Mouse (Mus musculus) embryonic stem cell, embryonic (primary cell): ENCODE measurements around the gene Clic4.

Source experiments
- CTCF ChIA-PET, 4 experiments: fragments of 300-600 bp in 2 of 4; fragments of 350-600 bp in 2 of 4; sonication (Branson Sonifier 250); formaldehyde crosslinking; loops; one replicate each; lab custom pipeline; 2022; ENCODE audit warnings: inconsistent platforms in 2 of 4; lab: Charles Lee
- POLR2A ChIA-PET, 4 experiments: fragments of 300-600 bp in 2 of 4; fragments of 350-600 bp in 2 of 4; sonication (Branson Sonifier 250); formaldehyde crosslinking; loops; one replicate each; lab custom pipeline; 2022; ENCODE audit warnings: antibody characterized with exemption in 4 of 4, inconsistent platforms in 1 of 4; lab: Charles Lee

The Clic4 gene

GRCm38 (mm10) chr4:135272640-135273306 lies at the start of gene Clic4:
Clic4 (minus strand) TSS chr4:135272814.
- CTCF ChIA-PET: interaction anchor here (0.5 to 1.3 kb wide), 22 partner anchors 9 to 1535 kb away, joined by 3 to 7 read pairs (median 4); no protein-coding TSS in a partner anchor
- POLR2A ChIA-PET: interaction anchor here (0.6 to 10.0 kb wide), 102 partner anchors 9 to 1204 kb away, joined by 3 to 182 read pairs (median 5); partner anchors contain the start of genes Rsrp1 (in 2 of the 4), Srrm1 (in 2 of the 4) and Rcan3 (in 1 of the 4)

- ChIA-PET POLR2A (interaction anchor here (0.5 to 32.5 kb wide), 25 partner anchors 8 to 1276 kb away, joined by 3 to 963 read pairs (median 4); partner anchors contain the start of gene Clic4 (in 2 of the 4)), CTCF (interaction anchor here (0.5 to 3.6 kb wide), 47 partner anchors 8 to 636 kb away, joined by 3 to 49 read pairs (median 4); partner anchors contain the start of genes Clic4 (in 3 of the 4), Nipal3 (in 1 of the 4) and Stpg1 (in 1 of the 4))
Measured at GRCm38 (mm10) chr4:135317966-135318365, 45.4 kb upstream of the Clic4 start.

- CTCF ChIA-PET: interaction anchor here (0.5 to 3.6 kb wide), 39 partner anchors 8 to 637 kb away, joined by 3 to 49 read pairs (median 4); partner anchors contain the start of gene Clic4 (in 3 of the 4)
- POLR2A ChIA-PET: interaction anchor here (0.6 to 32.5 kb wide), 23 partner anchors 8 to 1276 kb away, joined by 3 to 963 read pairs (median 4); partner anchors contain the start of gene Clic4 (in 1 of the 4)
Measured at GRCm38 (mm10) chr4:135317539-135317938, 44.9 kb upstream of the Clic4 start.

- ChIA-PET POLR2A (interaction anchor here in 3 of 4 experiments (0.6 to 32.5 kb wide), 18 partner anchors 7 to 92 kb away, joined by 3 to 963 read pairs (median 4); partner anchors contain the start of gene Clic4 (in 2 of the 3)), CTCF (interaction anchor here in 2 of 4 experiments (0.5 to 1.7 kb wide), 3 partner anchors 95 to 96 kb away, joined by 3 to 5 read pairs (median 3); no protein-coding TSS in a partner anchor)
Measured at GRCm38 (mm10) chr4:135315287-135315686, 42.7 kb upstream of the Clic4 start.

- CTCF ChIA-PET: interaction anchor here in 3 of 4 experiments (0.6 to 1.9 kb wide), 5 partner anchors 95 to 468 kb away, joined by 3 to 13 read pairs (median 3); no protein-coding TSS in a partner anchor
- POLR2A ChIA-PET: interaction anchor here (0.5 to 32.5 kb wide), 30 partner anchors 8 to 96 kb away, joined by 3 to 963 read pairs (median 6); partner anchors contain the start of genes Clic4 (in 2 of the 4) and Srrm1 (in 1 of the 4)
Measured at GRCm38 (mm10) chr4:135314419-135314832, 41.8 kb upstream of the Clic4 start.

- ChIA-PET CTCF (interaction anchor here in 3 of 4 experiments (0.5 to 1.9 kb wide), 13 partner anchors 9 to 496 kb away, joined by 3 to 16 read pairs (median 3); no protein-coding TSS in a partner anchor), POLR2A (interaction anchor here (0.6 to 32.5 kb wide), 54 partner anchors 7 to 544 kb away, joined by 3 to 963 read pairs (median 5); partner anchors contain the start of genes Clic4 (in 3 of the 4), Rsrp1 (in 2 of the 4), Rcan3 (in 1 of the 4) and Srrm1 (in 1 of the 4))
Measured at GRCm38 (mm10) chr4:135313761-135314241, 41.2 kb upstream of the Clic4 start.

- ChIA-PET CTCF (interaction anchor here in 3 of 4 experiments (0.5 to 1.9 kb wide), 11 partner anchors 9 to 496 kb away, joined by 3 to 16 read pairs (median 3); no protein-coding TSS in a partner anchor), POLR2A (interaction anchor here (0.5 to 32.5 kb wide), 57 partner anchors 8 to 545 kb away, joined by 3 to 963 read pairs (median 4); partner anchors contain the start of genes Clic4 (in 3 of the 4), Rsrp1 (in 2 of the 4), Rcan3 (in 1 of the 4) and Srrm1 (in 1 of the 4))
Measured at GRCm38 (mm10) chr4:135313111-135313691, 40.6 kb upstream of the Clic4 start.

GRCm38 (mm10) chr4:135312706-135313105 lies 40.1 kb upstream of the Clic4 start:
- ChIA-PET POLR2A (interaction anchor here in 3 of 4 experiments (0.5 to 32.5 kb wide), 42 partner anchors 9 to 496 kb away, joined by 3 to 963 read pairs (median 5); partner anchors contain the start of genes Clic4 (in 3 of the 3), Rsrp1 (in 2 of the 3), Rcan3 (in 1 of the 3) and Srrm1 (in 1 of the 3)), CTCF (interaction anchor here in 2 of 4 experiments (0.9 to 1.9 kb wide), 4 partner anchors 8 to 396 kb away, joined by 3 to 13 read pairs (median 4); no protein-coding TSS in a partner anchor)

- ChIA-PET CTCF (interaction anchor here (0.7 to 1.5 kb wide), 5 partner anchors 8 to 133 kb away, joined by 3 to 5 read pairs (median 4); no protein-coding TSS in a partner anchor), POLR2A (interaction anchor here (0.6 to 32.5 kb wide), 34 partner anchors 8 to 387 kb away, joined by 3 to 963 read pairs (median 5); partner anchors contain the start of genes Clic4 (in 3 of the 4), Srrm1 (in 2 of the 4) and Rsrp1 (in 1 of the 4))
Measured at GRCm38 (mm10) chr4:135310371-135310770, 37.8 kb upstream of the Clic4 start.

- POLR2A ChIA-PET: interaction anchor here (0.8 to 32.5 kb wide), 38 partner anchors 8 to 387 kb away, joined by 3 to 963 read pairs (median 5); partner anchors contain the start of genes Clic4 (in 3 of the 4), Srrm1 (in 2 of the 4) and Rsrp1 (in 1 of the 4)
- CTCF ChIA-PET: interaction anchor here (0.5 to 1.5 kb wide), 8 partner anchors 8 to 361 kb away, joined by 3 to 5 read pairs (median 4); no protein-coding TSS in a partner anchor
Measured at GRCm38 (mm10) chr4:135309726-135310125, 37.1 kb upstream of the Clic4 start.

GRCm38 (mm10) chr4:135309112-135309659 lies 36.6 kb upstream of the Clic4 start:
- CTCF ChIA-PET: interaction anchor here (0.5 to 1.5 kb wide), 9 partner anchors 9 to 360 kb away, joined by 3 to 5 read pairs (median 4); no protein-coding TSS in a partner anchor
- POLR2A ChIA-PET: interaction anchor here (0.9 to 32.5 kb wide), 42 partner anchors 9 to 386 kb away, joined by 3 to 963 read pairs (median 5); partner anchors contain the start of genes Clic4 (in 3 of the 4), Srrm1 (in 3 of the 4) and Rsrp1 (in 2 of the 4)

GRCm38 (mm10) chr4:135306971-135307632 lies 34.5 kb upstream of the Clic4 start:
- ChIA-PET CTCF (interaction anchor here in 2 of 4 experiments (0.6 to 1.7 kb wide), 9 partner anchors 11 to 402 kb away, joined by 3 to 6 read pairs (median 4); partner anchors contain the start of gene Clic4 (in 1 of the 2)), POLR2A (interaction anchor here in 3 of 4 experiments (0.5 to 32.5 kb wide), 59 partner anchors 7 to 816 kb away, joined by 3 to 963 read pairs (median 4); partner anchors contain the start of genes Clic4 (in 3 of the 3), Rsrp1 (in 2 of the 3), Nipal3 (in 1 of the 3) and Srrm1 (in 1 of the 3))

- ChIA-PET CTCF (interaction anchor here in 1 of 4 experiments (0.8 to 1.7 kb wide), 6 partner anchors 12 to 86 kb away, joined by 3 to 6 read pairs (median 4); partner anchors contain the start of gene Clic4), POLR2A (interaction anchor here in 3 of 4 experiments (0.5 to 32.5 kb wide), 49 partner anchors 6 to 817 kb away, joined by 3 to 963 read pairs (median 5); partner anchors contain the start of genes Clic4 (in 3 of the 3), Rsrp1 (in 2 of the 3), Nipal3 (in 1 of the 3) and Srrm1 (in 1 of the 3))
Measured at GRCm38 (mm10) chr4:135306533-135306932, 33.9 kb upstream of the Clic4 start.

- ChIA-PET POLR2A (interaction anchor here in 3 of 4 experiments (0.6 to 32.5 kb wide), 24 partner anchors 4 to 380 kb away, joined by 3 to 963 read pairs (median 4); partner anchors contain the start of genes Clic4 (in 3 of the 3), Rsrp1 (in 2 of the 3) and Srrm1 (in 1 of the 3)), CTCF (interaction anchor here in 2 of 4 experiments (0.6 to 1.0 kb wide), 3 partner anchors 11 to 93 kb away, joined by 3 read pairs; no protein-coding TSS in a partner anchor)
Measured at GRCm38 (mm10) chr4:135302261-135302660, 29.6 kb upstream of the Clic4 start.

GRCm38 (mm10) chr4:135301166-135301565 lies 28.6 kb upstream of the Clic4 start:
- POLR2A ChIA-PET: interaction anchor here (0.6 to 32.5 kb wide), 82 partner anchors 5 to 378 kb away, joined by 3 to 963 read pairs (median 5); partner anchors contain the start of genes Clic4 (in 4 of the 4), Rsrp1 (in 3 of the 4), Srrm1 (in 2 of the 4) and Syf2 (in 1 of the 4)
- CTCF ChIA-PET: interaction anchor here in 1 of 4 experiments (1.0 to 1.3 kb wide), 2 partner anchors 55 to 195 kb away, joined by 3 read pairs; no protein-coding TSS in a partner anchor
